Mouse (Mus musculus): ENCODE measurements around the gene Lhfp.

DNA sequence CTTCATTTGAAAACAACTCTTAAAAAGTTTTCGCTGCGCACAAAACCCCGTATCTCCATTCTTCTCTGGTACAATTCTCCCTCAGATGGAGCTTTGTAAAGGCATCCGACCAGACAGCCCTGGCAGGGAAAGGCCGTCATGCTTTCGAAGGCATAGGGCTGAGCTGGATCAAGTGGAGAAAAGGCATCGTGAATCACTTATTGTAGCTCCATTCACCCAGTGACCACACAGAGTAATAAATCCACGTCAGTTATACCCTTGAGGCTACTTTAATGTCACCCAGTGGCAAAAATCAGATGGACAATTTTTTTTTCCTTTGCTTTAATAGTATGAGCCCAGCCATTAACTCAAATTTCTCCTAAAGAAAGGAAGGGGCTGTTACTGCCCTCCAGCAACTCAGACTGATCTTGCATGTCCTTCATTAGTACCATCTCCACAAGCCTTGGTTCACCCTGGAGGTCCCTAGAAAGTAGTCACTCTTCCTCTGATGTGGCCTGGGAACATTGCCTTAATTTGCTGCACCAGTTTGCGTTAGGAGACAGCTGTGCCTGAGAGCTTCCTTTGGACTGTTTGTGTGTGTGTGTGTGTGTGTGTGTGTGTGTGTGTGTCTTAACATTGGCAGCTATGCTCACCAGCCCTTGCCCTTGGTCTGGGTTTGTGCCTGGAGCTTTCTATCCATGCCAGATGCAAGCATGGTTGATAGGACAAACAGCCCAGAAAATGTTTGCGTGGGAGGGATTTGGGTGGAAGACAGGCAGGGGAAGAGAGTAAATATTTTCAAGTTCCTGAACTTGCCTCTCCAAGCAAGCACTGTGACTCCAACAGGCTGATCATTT lies 169.6 kb downstream of the Lhfp start:
- no peak for TF ChIP-seq CTCF (IDR thresholded peaks at IDR 0.05; ENCODE audit: low read depth, low read length)
- TF ChIP-seq GATA1 (IDR thresholded peaks at IDR 0.05; ENCODE audit: borderline replicate concordance, low read length) = no peak
- no peak for TF ChIP-seq TAL1 (conservative IDR thresholded peaks at IDR 0.05; ENCODE audit: low read depth, low read length)

Measured in G1E (cell line).